ENCODE assay signal across 8 mouse cellular contexts in the genomic region with DNA sequence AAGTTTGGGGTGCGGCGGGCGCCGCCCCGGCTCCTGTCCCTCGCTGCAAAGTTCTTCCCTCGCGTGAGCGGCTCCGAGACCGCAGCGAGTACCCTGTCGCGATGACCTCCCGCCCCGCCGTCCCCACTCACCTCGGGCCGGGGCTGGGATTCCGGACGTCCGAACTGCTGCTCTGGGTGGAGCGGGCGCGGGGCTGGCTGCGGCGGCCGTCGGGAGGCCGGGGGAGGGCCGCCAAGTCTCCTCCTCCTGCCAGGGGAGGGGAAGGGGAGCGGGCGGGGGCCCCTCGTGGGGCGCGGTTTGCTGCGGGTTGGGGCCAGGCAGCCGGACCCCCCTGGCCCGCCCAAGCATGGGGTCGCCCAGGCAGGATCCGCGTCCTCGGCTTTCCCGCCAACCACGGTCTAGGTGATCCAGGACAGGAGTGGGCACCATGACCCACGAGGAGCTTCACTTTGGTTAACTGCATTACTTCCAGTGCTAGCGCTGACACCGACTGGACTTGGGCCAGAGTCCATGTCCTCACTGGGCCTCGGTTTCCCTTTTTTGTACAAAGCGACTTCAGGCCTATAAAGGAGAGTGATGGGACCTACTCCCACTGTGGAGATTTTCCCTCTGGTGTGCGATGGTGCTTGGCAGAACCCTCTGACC. TPM values are rescaled to one million over a fixed set of nuclear protein-coding genes. Genes with fewer than 3 reads are reported as not detected.
DNase-seq lines count a peak whose midpoint lies in the region; ATAC-seq lines count a peak whose summit lies in the region.

A gene (minus strand): TSS at position 248 of the 645 bp plus-strand sequence.

- peak within 1 kb of the TSS; percentile 87 for H3K9ac ChIP-seq in heart, embryonic 12.5 days

- peak within 1 kb of the TSS; percentile 74 for H3K4me2 ChIP-seq in heart, embryonic 12.5 days

- peaks cover 3% of the 10 kb centered on the region for H3K36me3 ChIP-seq in heart, embryonic 12.5 days
- no peaks in the 10 kb centered on the region for H3K36me3 ChIP-seq in midbrain, embryonic 10.5 days

- no peaks in the 10 kb centered on the region for H3K9me3 ChIP-seq in heart, embryonic 12.5 days (replicated peaks)
- H3K9me3 ChIP-seq in midbrain, embryonic 10.5 days (replicated peaks): no peaks in the 10 kb centered on the region

- H3K27me3 ChIP-seq in heart, embryonic 12.5 days (replicated peaks): 0 out of 2 replicates have a peak, but pooled peaks cover 2% of the 10 kb centered on the region
- peaks cover 55% of the 10 kb centered on the region for H3K27me3 ChIP-seq in midbrain, embryonic 10.5 days (ENCODE audit: low read depth, poor library complexity, severe bottlenecking)

- DNase-seq in embryo, embryonic 10 days (ENCODE audit: low spot score): peak; percentile 56
- DNase-seq in embryo, embryonic 9.5 days (ENCODE audit: extremely low spot score): no peak
- DNase-seq in embryo, embryonic 10.5 days (ENCODE audit: low spot score): peak; percentile 55
- peak; percentile 54 to 77 for DNase-seq in kidney, postnatal 25 days
- no peak for DNase-seq in midbrain, embryonic 10.5 days (ENCODE audit: low spot score)
- peak; percentile 63 for DNase-seq in urinary bladder, adult 2 months (ENCODE audit: low spot score)
- no peak for DNase-seq in cerebellum, adult 11-12 months

- 3% methylated on average over 48 of the region's 51 CpGs for WGBS in heart, embryonic 12.5 days
- WGBS in midbrain, embryonic 10.5 days: 3% methylated on average over 48 of the region's 51 CpGs

- H3K4me1 ChIP-seq in heart, embryonic 12.5 days (replicated peaks): peaks cover 60% of the 10 kb centered on the region
- peaks cover 56% of the 10 kb centered on the region for H3K4me1 ChIP-seq in midbrain, embryonic 10.5 days

- peak; percentile 65 for ATAC-seq in heart, embryonic 12.5 days (ENCODE audit: insufficient number of reproducible peaks, low FRiP score)

- H3K4me3 ChIP-seq in heart, embryonic 12.5 days: peak within 1 kb of the TSS; percentile 82
- peak within 1 kb of the TSS; percentile 73 for H3K4me3 ChIP-seq in midbrain, embryonic 10.5 days

- peak within 1 kb of the TSS; percentile 74 for H3K27ac ChIP-seq in heart, embryonic 12.5 days (ENCODE audit: poor library complexity, severe bottlenecking)
- peak within 1 kb of the TSS; percentile 93 for H3K27ac ChIP-seq in midbrain, embryonic 10.5 days (replicated peaks)

RNA-seq across cellular contexts. Expression of the gene that starts here (rescaled TPM):
- polyA plus RNA-seq in heart, embryonic 12.5 days (2016; fragmentation: Nextera tagmentation; extraction: Ambion mirVana): 26.2 and 28.2 TPM in 2 replicates
- 13.0 and 13.1 TPM in 2 replicates for polyA plus RNA-seq in midbrain, embryonic 10.5 days (2016; fragmentation: Nextera tagmentation; extraction: Ambion mirVana)
- polyA plus RNA-seq in urinary bladder, adult 2 months (2012; rRNA removed): 36.5 and 36.8 TPM in 2 replicates

Comparison
In these comparisons a context has a peak if more than half of its experiments do, and no peak if none do; other contexts are left out.
1. DNase-seq: peak in embryo, embryonic 10 days (single experiment), embryo, embryonic 10.5 days (single experiment), kidney, postnatal 25 days (2 of 2) and urinary bladder, adult 2 months (single experiment); none in embryo, embryonic 9.5 days (single experiment), midbrain, embryonic 10.5 days (single experiment) and cerebellum, adult 11-12 months (single experiment).